ENCODE assay signal across 8 mouse cellular contexts in the genomic region with DNA sequence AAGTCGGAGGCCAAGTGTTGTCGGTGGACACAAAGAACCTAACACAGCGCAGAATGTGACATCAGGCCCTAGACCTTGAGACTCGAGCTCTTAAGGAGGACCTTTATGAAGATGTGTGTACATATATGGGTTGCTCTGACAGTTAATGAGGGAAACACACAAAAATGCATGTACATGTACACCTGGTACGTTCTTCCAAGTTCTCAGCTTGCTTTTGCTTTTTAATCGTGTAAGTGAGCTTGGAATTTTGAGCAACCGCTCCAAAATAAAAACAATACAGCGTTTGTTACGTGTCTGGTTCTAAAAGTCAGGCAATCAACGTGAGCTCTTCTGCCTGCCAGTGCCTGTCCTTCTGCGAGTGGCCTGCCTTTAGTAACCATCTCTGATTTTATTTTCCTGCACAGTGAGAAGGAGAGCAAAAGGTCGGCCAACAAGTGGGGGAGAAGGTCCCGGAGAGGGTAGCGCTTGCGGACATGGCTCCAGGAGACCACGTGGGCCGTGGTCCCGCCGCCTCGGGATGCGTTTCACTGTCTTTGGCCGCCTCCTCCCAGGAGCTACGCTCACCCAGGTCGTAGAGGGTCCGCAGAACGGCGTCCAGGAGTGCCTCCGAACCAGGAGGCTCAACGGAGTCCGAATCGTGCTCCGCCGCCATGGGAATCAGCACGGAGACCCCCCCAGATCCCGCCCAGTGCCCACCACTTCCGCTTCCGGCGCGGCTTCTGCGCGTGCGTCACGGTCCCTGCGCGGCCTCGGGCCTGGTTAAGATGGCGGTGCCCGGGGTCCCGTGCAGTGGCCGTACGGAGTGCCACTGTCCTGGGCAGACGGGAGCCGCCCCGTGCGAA. TPM values are rescaled to one million over a fixed set of nuclear protein-coding genes. Genes with fewer than 3 reads are reported as not detected.
DNase-seq lines count a peak whose midpoint lies in the region; ATAC-seq lines count a peak whose summit lies in the region.

A gene (plus strand): TSS at position 713 of the 842 bp plus-strand sequence.
A gene (minus strand): TSS at position 800 of the 842 bp plus-strand sequence.

- peak; percentile 88 for DNase-seq in adipocyte (ENCODE audit: low spot score)
- peak; percentile 95 for DNase-seq in embryo, embryonic 10 days (ENCODE audit: low spot score)
- DNase-seq in gastrocnemius, postnatal 14 days = peak; percentile 94
- peak; percentile 90 to 95 for DNase-seq in left cerebral cortex, postnatal 10 days (ENCODE audit: extremely low spot score in 1 of 2, low spot score in 2 of 2)
- peak; percentile 94 for DNase-seq in right cerebral cortex, postnatal 25 days
- DNase-seq in urinary bladder, postnatal 4 days (ENCODE audit: low spot score in 2 of 2) = peak; percentile 91 to 94

- ATAC-seq in inflammation-experienced regulatory T-cells, adult 6 months = peak; percentile 88
- peak; percentile 72 for ATAC-seq in megakaryocyte-erythroid progenitor cell, adult 5-6 weeks (replicated peaks; ENCODE audit: low FRiP score, low TSS enrichment, poor library complexity, severe bottlenecking)

- intact Hi-C loops in gastrocnemius, postnatal 14 days (cut with DNase I; ENCODE audit: low total_unique reads) = no loop called here
- intact Hi-C loops in left cerebral cortex, postnatal 10 days (cut with DNase I) = no loop called here

RNA-seq across cellular contexts. Expression of the first gene that starts in this region (rescaled TPM):
- total RNA-seq in gastrocnemius, postnatal 14 days (2021) = 100 to 1,000 TPM in 1 of 2 experiments, 10 to 100 TPM in 1; 98.0 to 105 TPM
- 10 to 100 TPM; 31.4 to 39.2 (median 38.9) TPM for polyA plus RNA-seq in inflammation-experienced regulatory T-cells, adult 6 months (2017; shearing (Covaris generic))
- total RNA-seq in left cerebral cortex, postnatal 10 days (2021) = 10 to 100 TPM; 56.6 to 61.4 TPM
- total RNA-seq in megakaryocyte-erythroid progenitor cell, adult 5-6 weeks (2014; fragmentation: Nextera tagmentation) = 96.0 and 98.2 TPM in 2 replicates
- 51.5 and 55.6 TPM in 2 replicates for total RNA-seq in megakaryocyte-erythroid progenitor cell, adult 5-6 weeks (2017)

RNA-seq across cellular contexts. Expression of the second gene that starts in this region (rescaled TPM):
- total RNA-seq in gastrocnemius, postnatal 14 days (2021) = 10 to 100 TPM; 25.1 to 30.6 TPM
- 10 to 100 TPM; 29.1 to 31.9 (median 31.8) TPM for polyA plus RNA-seq in inflammation-experienced regulatory T-cells, adult 6 months (2017; shearing (Covaris generic))
- 10 to 100 TPM; 21.3 to 21.9 TPM for total RNA-seq in left cerebral cortex, postnatal 10 days (2021)
- 55.2 and 62.5 TPM in 2 replicates for total RNA-seq in megakaryocyte-erythroid progenitor cell, adult 5-6 weeks (2014; fragmentation: Nextera tagmentation)
- total RNA-seq in megakaryocyte-erythroid progenitor cell, adult 5-6 weeks (2017) = 88.0 and 94.9 TPM in 2 replicates

Comparison
In these comparisons a context has a peak if more than half of its experiments do, and no peak if none do; other contexts are left out.
1. Peak in every context shown above with its lines: DNase-seq and ATAC-seq.